Mouse (Mus musculus) midbrain, embryonic 12.5 days (tissue): Measurements from ENCODE around the gene Tmem240. TPM values are rescaled to one million over a fixed set of nuclear protein-coding genes. Genes with fewer than 3 reads are reported as not detected.

Source experiments
- ATAC-seq: fragments of 200-750 bp; cut with Nextera tagmentation; 2 replicates; pipeline ENCODE4 v1.8.0; 2017; ENCODE audit warnings: low read depth, moderate TSS enrichment, moderate library complexity; ENCODE audit not compliant: low FRiP score
- H3K27ac ChIP-seq: fragments of 300-500 bp; sonication (generic); replicated peaks from 2 replicates; pipeline ENCODE4 v1.5.1; 2016; ENCODE audit warnings: mild to moderate bottlenecking
- H3K27me3 ChIP-seq: fragments of 300-500 bp; sonication (generic); 2 replicates; pipeline ENCODE4 v1.6.1; 2016; ENCODE audit warnings: mild to moderate bottlenecking
- H3K36me3 ChIP-seq: fragments of 300-500 bp; sonication (generic); 2 replicates; pipeline ENCODE4 v1.6.1; 2016
- H3K4me1 ChIP-seq: fragments of 300-500 bp; sonication (generic); 2 replicates; pipeline ENCODE4 v1.6.1; 2016
- H3K4me2 ChIP-seq: fragments of 300-500 bp; sonication (generic); replicated peaks from 2 replicates; pipeline ENCODE4 v1.6.1; 2016; ENCODE audit warnings: mild to moderate bottlenecking, moderate library complexity
- H3K4me3 ChIP-seq: fragments of 300-500 bp; sonication (generic); 2 replicates; pipeline ENCODE4 v1.5.1; 2016; ENCODE audit warnings: mild to moderate bottlenecking
- H3K9ac ChIP-seq: fragments of 300-500 bp; sonication (generic); replicated peaks from 2 replicates; pipeline ENCODE4 v1.6.1; 2016; ENCODE audit warnings: mild to moderate bottlenecking, moderate library complexity
- H3K9me3 ChIP-seq: fragments of 300-500 bp; sonication (generic); 2 replicates; pipeline ENCODE4 v1.6.1; 2016; ENCODE audit warnings: mild to moderate bottlenecking
- WGBS: fragments of 180-500 bp; shearing (Covaris S2); methylation state at CpG from one replicate; pipeline ENCODE4 v1.1.7; 2016; 5-methylcytosine and 5-hydroxymethylcytosine counted together
- polyA plus RNA-seq: library from polyadenylated mRNA; unstranded; fragments of >200 nt; fragmentation: Nextera tagmentation; extraction: Ambion mirVana; gene quantifications from 2 replicates; pipeline ENCODE4 v1.2.1, GENCODE M21; 2016

Tmem240 gene
- polyA plus RNA-seq, 1 experiment from 2014 or later, result 4.7 TPM

DNA sequence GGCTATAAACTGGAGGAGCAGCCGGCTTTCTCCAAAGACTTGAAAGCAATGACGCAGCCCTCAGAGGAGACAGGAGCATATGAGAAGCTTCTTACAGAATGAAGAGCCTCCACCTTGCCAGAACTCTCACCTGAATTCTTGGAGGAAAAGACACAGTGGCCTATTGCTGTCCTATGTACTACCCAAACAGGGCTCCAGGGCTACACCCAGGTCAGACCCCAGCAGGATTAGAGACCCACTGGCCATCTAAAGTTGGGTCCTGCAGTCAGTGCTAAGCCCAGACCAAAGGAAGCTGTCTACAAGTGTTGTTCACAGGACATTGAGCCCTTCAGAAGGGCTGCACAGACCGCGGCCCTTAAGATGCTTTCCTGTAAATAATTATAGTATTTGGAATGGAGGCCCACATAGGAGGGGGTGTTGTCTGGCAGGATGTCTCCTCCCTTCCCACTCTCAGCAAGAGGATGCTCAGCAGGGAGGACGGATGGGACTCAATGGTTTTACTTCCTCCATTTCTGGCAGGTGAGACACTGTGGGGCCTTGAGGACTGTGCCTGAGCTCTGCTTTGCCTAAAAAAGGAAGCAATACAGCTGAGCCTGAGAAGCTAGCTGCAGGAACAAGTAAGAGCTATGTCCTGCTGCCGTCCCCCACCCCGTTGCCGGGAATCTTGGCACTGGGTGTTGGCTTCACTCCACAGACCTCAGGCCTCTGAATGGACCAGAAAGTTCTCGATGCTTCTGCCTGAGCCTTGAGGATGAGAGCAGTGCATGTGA lies 40.6 kb downstream of the Tmem240 start:
- Histone ChIP-seq H3K27me3 (peaks cover 56% of the 10 kb centered on the region), H3K9ac (peak overlapping the region; percentile 41; the same call in 1 of the 2 replicates), H3K36me3 (no peaks in the 10 kb centered on the region), H3K4me2 (peak overlapping the region; percentile 50), H3K4me3 (peak overlapping the region; percentile 31; the same call in 1 of the 2 replicates), H3K4me1 (peaks cover 19% of the 10 kb centered on the region), H3K27ac (peak overlapping the region; percentile 17; the same call in 1 of the 2 replicates), H3K9me3 (no peaks in the 10 kb centered on the region)
- no peak for ATAC-seq
- WGBS, result 61% methylated on average over 9 of the region's 9 CpGs

DNA sequence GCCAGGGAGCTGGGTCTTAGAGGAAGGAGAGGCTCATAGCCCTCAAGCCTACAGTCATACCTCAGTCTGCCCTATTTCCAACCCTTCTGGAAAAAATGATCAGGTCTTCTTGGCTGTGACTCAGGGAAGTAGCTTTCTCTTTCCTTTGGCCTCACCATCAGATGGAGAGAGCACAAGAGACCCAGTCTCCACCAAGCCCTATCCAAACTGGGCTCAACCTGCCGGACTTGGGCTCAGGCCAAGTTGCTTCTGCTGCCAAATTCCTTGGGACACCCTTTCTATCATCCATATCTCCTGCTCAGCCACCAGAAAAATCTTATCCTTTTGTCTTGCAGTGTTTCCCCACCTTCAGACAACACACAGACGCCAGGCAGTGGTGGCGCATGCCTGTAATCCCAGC lies 41.3 kb downstream of the Tmem240 start:
- 69% methylated on average over 3 of the region's 3 CpGs for WGBS

DNA sequence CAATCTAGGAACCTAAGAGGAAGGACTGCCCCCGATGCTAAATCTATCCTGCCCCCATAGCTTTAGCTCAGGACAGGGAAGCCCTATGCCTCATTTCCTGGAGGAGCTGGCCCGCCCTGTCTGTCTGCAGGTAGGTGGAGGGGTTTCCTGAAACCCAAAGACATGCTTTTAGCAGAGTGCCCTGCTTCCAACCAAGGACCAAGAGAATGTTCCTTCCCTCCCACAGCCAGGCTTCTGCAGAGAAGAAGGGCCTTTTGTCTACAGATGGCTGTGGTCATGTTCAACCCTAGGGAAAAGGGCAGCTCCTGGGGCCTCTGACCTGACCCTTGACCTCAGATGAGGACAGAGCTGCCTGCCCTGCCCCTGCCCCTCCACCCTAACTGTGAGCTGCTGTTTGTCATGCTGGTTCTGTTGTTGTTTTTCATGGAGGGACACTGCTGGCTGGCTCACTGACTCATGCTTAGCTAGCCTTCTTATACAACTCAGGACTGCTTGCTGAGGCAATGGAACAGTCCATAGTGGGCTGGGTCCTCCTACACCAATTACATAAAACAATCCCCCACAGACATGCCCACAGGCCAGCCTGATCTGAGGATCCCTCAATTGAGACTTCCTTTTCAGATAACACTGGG lies 42.2 kb downstream of the Tmem240 start:
- no peak overlapping the region for H3K27ac ChIP-seq
- peaks cover 41% of the 10 kb centered on the region for H3K27me3 ChIP-seq
- WGBS, result 49% methylated on average over 2 of the region's 2 CpGs

More for the DNA sequence above, 41.3 kb downstream of the Tmem240 start:
- H3K4me1 ChIP-seq, result peaks cover 13% of the 10 kb centered on the region
- H3K27me3 ChIP-seq, result peaks cover 51% of the 10 kb centered on the region
- no peak overlapping the region for H3K4me3 ChIP-seq
- no peak overlapping the region for H3K4me2 ChIP-seq
- no peaks in the 10 kb centered on the region for H3K9me3 ChIP-seq
- no peak overlapping the region for H3K27ac ChIP-seq
- H3K9ac ChIP-seq, result no peak overlapping the region
- H3K36me3 ChIP-seq, result no peaks in the 10 kb centered on the region
- ATAC-seq, result no peak

GRCm38 (mm10) chr4:155777816-155778215 lies 43.2 kb downstream of the Tmem240 start:
- Histone ChIP-seq H3K4me1 (peaks cover 13% of the 10 kb centered on the region), H3K4me2 (no peak overlapping the region), H3K27me3 (peaks cover 31% of the 10 kb centered on the region), H3K27ac (no peak overlapping the region), H3K9ac (no peak overlapping the region), H3K36me3 (no peaks in the 10 kb centered on the region), H3K9me3 (no peaks in the 10 kb centered on the region), H3K4me3 (no peak overlapping the region)
- ATAC-seq, result no peak
- WGBS, result 82% methylated on average over 2 of the region's 2 CpGs

More for the DNA sequence above, 42.2 kb downstream of the Tmem240 start:
- no peak overlapping the region for H3K4me3 ChIP-seq
- no peak overlapping the region for H3K4me2 ChIP-seq
- ATAC-seq, result no peak
- no peak overlapping the region for H3K9ac ChIP-seq
- H3K36me3 ChIP-seq, result no peaks in the 10 kb centered on the region
- H3K4me1 ChIP-seq, result peaks cover 13% of the 10 kb centered on the region
- H3K9me3 ChIP-seq, result no peaks in the 10 kb centered on the region

DNA sequence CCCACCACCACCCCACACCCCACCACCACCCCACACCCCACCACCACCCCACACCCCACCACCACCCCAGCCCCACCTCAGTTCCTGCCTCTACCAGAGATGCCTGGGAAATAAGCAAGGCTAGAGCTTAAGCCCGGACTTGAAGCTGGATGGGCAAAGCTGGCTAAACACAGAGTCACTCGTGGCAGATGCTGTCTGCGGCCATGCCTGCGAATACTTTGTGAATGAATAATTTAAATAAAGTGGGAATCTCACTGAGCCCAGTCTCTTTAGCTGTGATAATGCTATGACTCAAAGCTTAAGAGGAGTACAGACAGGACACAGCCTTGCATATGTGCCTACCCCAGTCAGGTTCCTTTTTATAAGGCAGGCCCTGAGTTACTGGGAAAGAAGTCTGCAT lies 44.9 kb downstream of the Tmem240 start:
- Histone ChIP-seq H3K4me2 (no peak overlapping the region), H3K36me3 (no peaks in the 10 kb centered on the region), H3K4me1 (peaks cover 12% of the 10 kb centered on the region), H3K9me3 (no peaks in the 10 kb centered on the region), H3K9ac (no peak overlapping the region), H3K27ac (no peak overlapping the region), H3K4me3 (no peak overlapping the region), H3K27me3 (peaks cover 14% of the 10 kb centered on the region)
- no peak for ATAC-seq
- WGBS, result 82% methylated on average over 4 of the region's 4 CpGs

DNA sequence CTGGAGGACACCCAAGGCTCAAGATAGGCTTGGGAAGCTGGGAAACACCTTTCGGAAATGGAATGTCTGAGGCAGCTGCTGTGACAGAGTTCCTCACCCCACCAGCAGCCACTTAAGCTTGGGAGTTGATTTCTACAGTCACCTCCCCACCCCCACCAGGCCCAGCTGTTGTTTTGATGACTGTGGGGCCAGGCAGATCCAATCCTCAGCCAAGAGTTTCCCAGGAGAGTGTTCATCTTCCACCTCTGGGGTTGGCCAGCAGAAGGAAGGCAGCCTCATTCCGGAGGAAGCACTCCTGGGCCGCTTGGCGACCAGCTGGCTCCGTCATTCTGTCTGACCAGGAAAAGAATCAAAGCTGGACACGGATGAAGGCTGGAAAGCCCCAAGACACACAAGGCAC lies 46.3 kb downstream of the Tmem240 start:
- no peak overlapping the region for H3K4me3 ChIP-seq
- whole genome bisulfite sequencing, result 41% methylated on average over 6 of the region's 6 CpGs
- H3K36me3 ChIP-seq, result no peaks in the 10 kb centered on the region
- ATAC-seq, result no peak
- H3K9me3 ChIP-seq, result no peaks in the 10 kb centered on the region
- peaks cover under 1% of the 10 kb centered on the region; the same call in 1 of the 2 replicates for H3K27me3 ChIP-seq
- H3K4me1 ChIP-seq, result peaks cover 13% of the 10 kb centered on the region
- no peak overlapping the region for H3K27ac ChIP-seq
- no peak overlapping the region for H3K9ac ChIP-seq
- H3K4me2 ChIP-seq, result no peak overlapping the region

GRCm38 (mm10) chr4:155783486-155784080 lies 49.0 kb downstream of the Tmem240 start:
- no peak for ATAC-seq
- 44% methylated on average over 16 of the region's 16 CpGs for WGBS
- peak overlapping the region; percentile 61 for H3K4me3 ChIP-seq
- H3K4me2 ChIP-seq, result peak overlapping the region; percentile 72
- H3K27me3 ChIP-seq, result no peaks in the 10 kb centered on the region
- no peaks in the 10 kb centered on the region for H3K36me3 ChIP-seq
- H3K9ac ChIP-seq, result peak overlapping the region; percentile 83; the same call in 1 of the 2 replicates
- peaks cover 13% of the 10 kb centered on the region for H3K4me1 ChIP-seq
- H3K9me3 ChIP-seq, result no peaks in the 10 kb centered on the region
- H3K27ac ChIP-seq, result peak overlapping the region; percentile 86; the same call in 1 of the 2 replicates

- Histone ChIP-seq H3K9me3 (no peaks in the 10 kb centered on the region), H3K4me1 (peaks cover 13% of the 10 kb centered on the region), H3K4me2 (peak overlapping the region; percentile 72), H3K27me3 (no peaks in the 10 kb centered on the region), H3K27ac (peak overlapping the region; percentile 86), H3K4me3 (peak overlapping the region; percentile 61), H3K36me3 (no peaks in the 10 kb centered on the region), H3K9ac (peak overlapping the region; percentile 83)
- peak; percentile 86 for ATAC-seq
- WGBS, result under 1% methylated on average over 52 of the region's 52 CpGs
Measured at GRCm38 (mm10) chr4:155784081-155784701, 49.6 kb downstream of the Tmem240 start.

- Histone ChIP-seq H3K4me3 (no peak overlapping the region), H3K27ac (no peak overlapping the region), H3K36me3 (no peaks in the 10 kb centered on the region), H3K4me1 (peaks cover 13% of the 10 kb centered on the region), H3K4me2 (peak overlapping the region; percentile 72; the same call in 1 of the 2 replicates), H3K9me3 (no peaks in the 10 kb centered on the region), H3K9ac (no peak overlapping the region), H3K27me3 (peaks cover 3% of the 10 kb centered on the region; the same call in 1 of the 2 replicates)
- 85% methylated on average over 10 of the region's 10 CpGs for WGBS
- no peak for ATAC-seq
Measured at GRCm38 (mm10) chr4:155785246-155785645, 50.6 kb downstream of the Tmem240 start.

GRCm38 (mm10) chr4:155785819-155786218 lies 51.2 kb downstream of the Tmem240 start, which contains the start of gene Tmem88b:
Gene Tmem88b (minus strand): TSS chr4:155785874.
- WGBS, result 74% methylated on average over 5 of the region's 5 CpGs
- ATAC-seq, result no peak
- no peaks in the 10 kb centered on the region for H3K36me3 ChIP-seq
- H3K4me1 ChIP-seq, result peaks cover 13% of the 10 kb centered on the region
- H3K4me2 ChIP-seq, result peak within 1 kb of the TSS; percentile 72
- no peaks in the 10 kb centered on the region for H3K9me3 ChIP-seq
- H3K27me3 ChIP-seq, result peaks cover 8% of the 10 kb centered on the region; the same call in 1 of the 2 replicates
- no peak within 1 kb of the TSS for H3K9ac ChIP-seq
- no peak within 1 kb of the TSS for H3K27ac ChIP-seq
- H3K4me3 ChIP-seq, result peak within 1 kb of the TSS; percentile 61

DNA sequence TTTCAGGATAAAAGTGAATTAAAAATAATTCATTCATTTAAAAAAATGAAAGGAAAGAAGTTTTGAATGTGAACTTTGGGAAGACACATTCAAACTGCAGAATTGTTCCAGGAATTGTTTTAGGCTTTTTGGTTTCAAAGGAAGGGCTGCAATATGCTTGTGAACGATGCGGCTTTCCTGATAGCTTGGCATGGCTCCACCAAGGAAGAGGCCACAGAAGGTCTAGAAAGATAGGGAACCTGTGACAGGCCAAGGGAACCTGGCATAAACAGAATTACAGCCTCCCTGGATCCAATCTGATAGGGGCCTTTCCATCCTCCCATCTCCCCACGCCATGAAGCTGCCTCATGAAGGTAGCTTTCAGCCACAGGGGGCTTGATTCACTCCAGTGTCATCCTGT lies 53.7 kb downstream of the Tmem240 start:
- Histone ChIP-seq H3K9me3 (no peaks in the 10 kb centered on the region), H3K36me3 (no peaks in the 10 kb centered on the region), H3K4me3 (no peak overlapping the region), H3K27me3 (peaks cover 27% of the 10 kb centered on the region), H3K4me2 (no peak overlapping the region), H3K27ac (no peak overlapping the region), H3K4me1 (peaks cover 13% of the 10 kb centered on the region), H3K9ac (no peak overlapping the region)
- ATAC-seq, result no peak
- WGBS, result 70% methylated on average over 3 of the region's 3 CpGs
